Mouse (Mus musculus): ENCODE data around the gene Capn5.
"Not testable (repeated sequence)": the region's sequence is repeated elsewhere in the genome, so short reads cannot be mapped to it uniquely, and the experiment has no call there.

The Capn5 gene

DNA sequence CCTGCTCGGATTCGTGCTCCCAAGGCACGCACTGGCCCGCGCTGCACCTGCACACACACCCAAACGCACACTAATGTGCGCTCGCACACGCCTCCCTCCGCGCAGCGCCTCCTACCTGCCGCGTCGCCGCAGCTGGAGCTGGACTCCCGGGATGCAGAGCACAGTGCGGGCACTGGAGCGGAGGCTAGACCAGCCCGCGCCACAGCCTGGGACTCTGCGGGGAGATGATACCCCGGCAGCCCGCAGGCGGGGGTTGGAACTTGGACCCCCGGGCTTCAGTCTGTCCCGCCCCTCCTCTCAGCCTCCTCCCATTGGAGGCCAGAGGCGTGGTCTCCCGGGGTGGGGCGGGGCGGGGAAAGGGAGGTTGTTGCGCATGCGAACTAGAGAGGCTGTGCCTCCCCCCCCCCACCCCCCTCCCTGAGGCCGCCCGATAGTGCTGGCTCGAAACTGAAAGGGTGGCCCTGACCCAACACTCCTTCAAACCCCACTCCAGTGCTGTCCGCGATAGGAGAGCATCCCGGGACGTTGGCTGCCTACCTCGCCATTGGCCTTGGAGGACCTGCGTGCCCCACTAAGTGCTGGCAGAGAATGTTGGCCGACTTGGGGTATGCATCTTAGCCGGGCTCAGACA, at the start of gene Capn5:
TSS of gene Capn5 (minus strand) at position 346 of the 631 bp plus-strand sequence.
- in situ Hi-C loops (cut with MseI, MboI), result no loop called here

DNA sequence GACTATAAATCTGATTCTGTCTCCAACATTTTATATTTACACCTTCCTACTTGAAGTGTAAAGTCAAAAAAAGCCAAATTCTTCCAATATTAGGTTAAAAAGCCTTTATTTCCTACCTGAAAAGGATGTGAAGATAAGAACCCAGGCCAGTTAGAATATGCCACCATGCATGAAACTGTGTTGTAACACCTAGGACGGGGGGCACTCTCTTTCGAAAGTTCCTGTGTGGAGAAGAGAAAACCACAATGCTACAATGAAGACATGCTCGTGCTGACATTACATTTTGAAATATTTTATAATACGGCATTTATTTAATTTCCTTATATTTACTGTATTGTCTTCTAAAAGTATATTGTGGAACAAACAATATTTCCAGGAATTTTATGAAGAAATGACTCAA, 45.7 kb upstream of the Capn5 start:
- in situ Hi-C loops (cut with MseI, MboI), result no loop called here

DNA sequence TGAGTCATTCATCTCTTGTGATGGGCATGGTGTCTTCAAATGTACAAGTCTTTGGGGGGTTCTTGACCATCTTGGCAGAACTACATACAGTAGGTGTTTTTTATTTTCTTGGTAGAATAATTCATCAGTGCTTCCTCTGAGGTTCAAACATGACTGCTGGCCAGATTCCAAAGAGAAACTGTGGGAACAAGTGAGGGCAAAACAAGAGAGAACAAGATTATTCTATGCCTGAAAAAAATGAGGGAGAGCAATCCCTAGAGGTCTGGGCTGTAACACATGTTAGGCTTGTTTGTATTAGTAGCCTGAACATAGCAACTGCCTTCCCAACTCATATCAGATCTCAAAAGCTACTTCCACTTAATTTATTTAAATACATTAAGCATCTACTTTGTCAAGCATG, 38.6 kb upstream of the Capn5 start:
- in situ Hi-C loops (cut with MseI, MboI), result no loop called here

DNA sequence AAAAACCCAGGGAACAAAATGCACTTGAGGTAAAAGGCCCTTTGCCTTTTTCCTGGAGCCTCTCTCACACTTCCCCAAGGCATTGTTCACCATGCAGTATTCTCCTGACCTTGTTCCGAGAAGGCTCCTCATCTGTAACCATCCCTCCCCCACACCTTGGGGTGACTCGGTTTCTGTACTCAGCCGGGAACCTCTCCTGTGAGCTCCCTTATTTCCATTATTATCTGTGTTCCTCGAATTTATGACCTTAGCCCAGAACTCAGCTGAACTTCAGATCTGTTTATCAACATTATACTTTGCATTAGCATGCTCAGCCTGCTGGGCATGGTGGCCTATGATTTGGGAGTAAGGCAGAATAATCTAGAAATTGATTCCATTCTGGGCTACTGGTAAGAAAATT, 24.9 kb upstream of the Capn5 start:
- in situ Hi-C loops (cut with MseI, MboI), result no loop called here

DNA sequence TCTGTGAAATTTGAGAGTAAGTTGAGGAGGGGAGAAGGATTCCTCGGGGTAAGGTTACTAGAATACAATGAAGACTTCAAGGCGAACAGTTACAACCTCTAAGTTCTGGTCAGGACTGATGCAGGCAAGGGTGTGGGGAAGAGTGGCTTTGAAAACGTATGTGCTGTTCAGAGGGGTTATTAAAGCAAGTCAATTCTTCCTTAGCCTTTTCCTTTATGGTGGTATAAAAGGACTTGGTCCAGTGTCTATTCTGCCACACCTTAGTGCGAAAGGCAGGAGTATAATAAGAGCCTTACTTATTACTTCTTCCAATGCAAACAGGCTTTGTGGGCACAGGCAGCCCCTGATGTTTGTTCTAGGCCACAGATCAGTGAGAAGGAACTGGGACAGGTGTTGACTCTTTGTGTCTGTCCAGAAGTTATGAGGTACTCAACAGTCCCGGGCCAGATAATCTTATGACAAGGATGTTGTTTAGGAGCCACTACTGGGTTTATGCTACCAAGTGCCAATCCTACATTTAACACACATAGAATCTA, 23.5 kb upstream of the Capn5 start:
- in situ Hi-C loops (cut with MseI, MboI), result no loop called here

DNA sequence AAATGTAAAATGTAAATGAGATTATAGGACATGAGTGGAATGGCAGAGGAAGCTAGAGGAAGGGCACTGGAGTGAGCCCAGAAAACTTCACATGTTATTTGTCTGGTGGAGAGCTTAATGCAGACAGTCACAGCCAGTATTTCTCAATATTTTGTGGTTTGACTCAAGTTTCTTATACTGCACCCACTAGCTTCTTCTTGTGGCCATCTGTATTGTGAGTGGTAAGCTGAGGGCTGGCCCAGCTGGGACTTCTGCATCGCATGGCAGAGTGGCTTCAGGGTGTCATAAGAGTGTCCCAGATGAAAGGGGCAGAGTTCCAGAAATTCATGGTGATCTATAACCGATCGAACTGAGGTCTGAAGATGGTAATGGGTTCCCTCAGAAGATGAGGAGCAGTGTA, 22.3 kb upstream of the Capn5 start:
- in situ Hi-C loops (cut with MseI, MboI), result no loop called here

DNA sequence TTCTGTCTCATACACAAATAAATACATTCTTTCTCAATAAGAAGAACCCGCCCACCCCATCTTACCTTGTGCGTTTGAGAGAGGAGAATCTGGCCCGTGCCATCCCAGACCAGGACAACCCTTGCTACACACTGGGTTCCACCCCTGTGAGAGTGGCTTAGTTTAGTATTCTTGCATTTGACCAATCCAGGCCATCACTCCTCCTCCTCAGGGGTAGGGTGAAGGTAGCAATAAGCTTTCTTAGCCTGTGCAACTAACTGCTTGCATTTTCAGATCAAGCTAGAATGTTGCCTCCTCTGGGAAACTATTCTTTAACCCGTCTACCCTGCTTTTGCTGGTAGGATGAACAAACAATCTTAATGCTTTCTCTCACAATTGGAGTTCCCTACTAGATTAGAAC, 21.3 kb upstream of the Capn5 start, which contains the start of gene B3gnt6:
TSS of gene B3gnt6 (minus strand) at position 101 of the 400 bp plus-strand sequence.
- in situ Hi-C loops (cut with MseI, MboI), result no loop called here

DNA sequence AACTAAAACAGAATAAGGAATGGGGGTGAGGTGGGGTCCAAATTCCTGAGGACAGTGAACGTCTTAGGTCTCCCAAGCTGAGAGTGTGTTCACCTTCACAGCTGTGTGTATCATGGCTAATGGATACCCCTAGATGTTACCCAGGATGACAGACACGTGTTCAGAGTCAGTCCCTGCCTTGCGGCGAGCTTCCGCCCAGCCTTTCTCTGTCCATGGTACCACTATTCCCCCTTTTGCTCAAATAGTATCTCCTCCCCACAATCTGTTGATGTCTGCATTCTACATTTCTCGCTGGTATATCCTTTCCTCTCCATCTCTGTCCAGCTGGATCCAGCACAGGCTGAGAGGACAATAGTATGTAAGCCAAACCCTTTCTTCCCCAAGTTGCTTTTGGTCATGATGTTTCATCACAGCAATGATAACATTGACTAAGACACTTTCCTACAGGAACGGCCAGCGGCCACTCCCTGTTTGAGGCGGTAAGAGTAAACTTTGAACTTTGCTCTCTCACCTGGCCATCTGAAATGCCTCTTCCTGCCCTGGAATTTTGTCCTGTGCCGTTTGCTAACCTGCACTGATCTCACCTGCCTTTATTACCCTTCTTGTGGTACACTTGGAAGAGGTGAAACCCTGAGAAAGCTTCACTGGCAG, 17.2 kb upstream of the Capn5 start:
- in situ Hi-C loops (cut with MseI, MboI), result no loop called here

DNA sequence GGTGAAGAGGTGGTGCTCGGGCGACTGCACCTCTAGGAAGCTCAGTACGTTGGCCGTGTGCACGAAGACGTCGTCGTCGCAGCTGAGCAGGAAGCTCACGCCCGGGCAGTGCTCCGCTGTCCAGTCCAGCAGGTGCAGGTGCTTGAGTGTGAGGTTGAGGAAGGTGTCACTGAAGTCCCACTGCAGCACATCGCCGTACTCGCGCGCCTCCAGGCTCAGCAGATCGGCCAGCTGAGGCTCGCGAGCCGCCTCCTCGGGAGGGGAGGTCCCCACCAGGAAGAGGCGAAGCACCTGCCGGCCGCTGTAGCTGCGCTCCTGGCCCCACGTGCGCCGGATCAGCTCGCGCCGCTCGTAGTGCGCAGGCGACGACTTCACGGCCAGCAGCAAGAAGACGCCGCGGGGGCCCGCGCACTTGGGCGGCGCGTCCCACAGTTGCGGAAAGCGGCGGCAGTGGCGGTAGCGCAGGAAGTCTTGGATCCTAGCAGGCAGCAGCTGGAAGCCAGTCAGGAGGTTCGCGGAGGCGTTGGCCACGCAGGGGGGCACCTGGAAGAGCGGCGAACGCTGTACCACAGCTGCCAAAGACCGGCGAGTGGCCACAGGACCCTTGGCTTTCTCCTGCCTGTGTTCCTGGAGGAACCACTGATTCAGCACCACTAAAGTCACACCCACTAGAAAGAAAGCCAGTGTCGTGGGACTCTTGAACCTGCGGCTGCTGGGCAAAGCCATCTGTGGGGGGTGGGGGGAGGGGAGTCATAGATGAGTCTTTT, 16.1 kb upstream of the Capn5 start:
- in situ Hi-C loops (cut with MseI, MboI), result loop anchor here in 1 of 2 experiments (5.0 kb wide), 1 partner anchor 42 kb away; no protein-coding TSS in a partner anchor

DNA sequence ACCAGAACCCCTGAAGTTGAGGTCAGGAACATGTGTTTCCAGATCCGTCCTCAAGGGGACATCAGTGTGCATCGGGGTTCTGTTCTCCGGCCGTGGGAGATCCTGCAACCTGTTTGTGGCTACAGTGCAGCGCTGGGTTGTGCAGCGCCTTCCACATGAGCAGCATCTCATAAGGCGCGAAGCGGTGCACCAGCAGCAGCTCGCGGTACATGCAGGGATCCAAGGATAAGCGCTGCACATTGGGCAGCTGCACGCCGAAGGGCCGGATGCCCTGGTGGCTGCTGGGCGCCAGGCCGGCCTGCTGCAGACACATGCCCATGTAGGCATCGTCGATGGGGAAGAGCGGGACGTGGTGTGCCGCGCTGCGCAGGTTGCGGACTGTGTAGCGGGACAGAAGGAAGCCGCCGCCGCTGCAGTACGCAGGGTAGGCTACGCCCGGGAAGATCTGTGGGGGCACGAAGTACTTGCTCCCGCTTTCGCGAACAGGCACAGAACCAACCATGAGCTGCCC, 15.5 kb upstream of the Capn5 start:
- in situ Hi-C loops (cut with MseI, MboI), result loop anchor here in 1 of 2 experiments (5.0 kb wide), 1 partner anchor 41 kb away; no protein-coding TSS in a partner anchor

DNA sequence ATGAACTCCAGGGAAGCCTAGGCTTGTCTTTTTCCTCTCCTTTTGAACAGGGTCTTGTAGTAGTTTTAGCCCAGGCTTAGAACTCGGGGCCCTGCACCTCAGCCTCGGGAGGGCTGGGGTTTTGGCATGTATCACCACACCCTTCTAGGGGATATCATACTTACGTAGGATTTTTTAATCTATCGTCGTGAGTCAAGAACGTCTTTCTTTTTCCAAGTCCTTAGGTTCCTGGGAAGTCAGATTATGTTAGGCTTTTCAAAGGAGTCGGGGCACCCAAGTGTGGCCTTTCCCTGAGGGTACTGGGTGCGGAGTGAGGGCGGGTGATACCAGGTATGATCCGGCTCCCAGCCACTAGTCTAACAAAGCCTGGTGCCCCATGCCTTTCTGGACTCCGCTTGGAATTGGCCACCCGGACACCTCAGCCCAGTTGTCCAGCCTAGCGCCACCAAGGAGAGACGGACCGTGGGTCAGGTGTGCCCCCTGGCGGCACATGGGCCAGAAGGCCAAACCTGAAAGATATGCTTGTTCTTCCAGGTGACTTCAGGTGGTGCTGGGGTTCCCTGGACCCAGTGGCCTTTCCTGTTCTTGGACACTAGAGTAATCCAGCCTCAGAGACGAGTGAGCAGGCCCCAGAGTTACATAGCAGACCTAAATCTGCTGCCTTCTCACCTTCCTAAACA, 13.6 kb upstream of the Capn5 start:
- in situ Hi-C loops (cut with MseI, MboI), result loop anchor here in 1 of 2 experiments (5.0 kb wide), 1 partner anchor 39 kb away; no protein-coding TSS in a partner anchor

DNA sequence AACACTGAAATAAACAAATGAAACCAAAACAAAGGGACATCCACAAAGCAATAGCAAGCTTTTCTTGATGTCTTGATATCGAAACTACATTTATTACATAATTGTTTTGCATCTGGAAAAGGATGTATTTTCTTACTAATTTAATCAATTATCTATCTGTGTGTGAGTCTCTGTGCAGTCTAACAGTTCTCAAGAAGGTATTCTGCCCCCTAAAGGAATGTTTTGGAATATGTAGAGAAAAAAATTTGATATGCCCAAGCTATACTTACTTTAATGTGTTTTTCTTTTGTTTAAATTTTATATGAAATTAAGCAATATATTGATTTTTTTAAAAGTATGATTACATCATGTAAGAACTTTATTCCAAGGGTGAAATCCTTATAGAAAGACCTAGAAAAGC, 12.5 kb upstream of the Capn5 start:
- in situ Hi-C loops (cut with MseI, MboI), result loop anchor here in 1 of 2 experiments (5.0 kb wide), 1 partner anchor 38 kb away; no protein-coding TSS in a partner anchor

DNA sequence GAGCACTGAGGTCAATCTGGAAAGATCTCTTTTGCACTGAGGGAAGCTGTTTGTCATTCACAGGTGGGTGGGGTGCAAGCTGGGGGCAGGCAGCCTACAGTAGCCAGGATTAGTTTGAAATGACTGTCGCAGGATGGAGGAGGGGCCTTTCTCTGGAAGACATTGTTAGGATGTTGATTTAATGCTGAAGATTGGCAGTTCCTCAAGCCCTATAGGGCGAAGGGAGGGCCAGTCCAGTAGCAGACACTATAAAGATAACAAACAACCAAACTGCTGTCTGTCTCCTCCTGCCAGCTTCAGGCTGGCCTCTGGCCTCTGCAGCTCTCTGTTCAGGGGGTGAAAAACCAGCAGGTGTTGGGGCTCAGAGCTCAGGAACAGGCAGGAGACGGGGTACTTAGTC, 11.7 kb upstream of the Capn5 start:
- in situ Hi-C loops (cut with MseI, MboI), result loop anchor here in 1 of 2 experiments (5.0 kb wide), 1 partner anchor 37 kb away; no protein-coding TSS in a partner anchor

DNA sequence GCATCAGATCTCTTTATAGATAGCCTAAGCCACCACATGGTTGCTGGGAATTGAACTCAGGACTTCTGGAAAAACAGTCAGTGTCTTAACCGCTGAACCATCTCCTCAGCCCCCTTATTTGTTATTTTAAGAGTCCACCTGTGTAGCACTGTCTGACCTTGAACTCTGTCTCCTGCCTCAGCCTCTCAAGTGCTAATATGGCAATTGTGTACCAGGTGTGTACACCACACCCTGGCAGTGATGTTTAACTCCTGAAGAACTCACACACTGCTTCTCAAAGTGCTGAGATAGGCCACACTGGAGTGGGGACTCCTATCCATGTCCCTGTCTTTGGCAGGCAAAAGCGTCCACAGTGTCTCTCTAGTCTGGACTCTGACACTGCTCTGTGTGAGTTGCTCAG, 10.6 kb upstream of the Capn5 start:
- in situ Hi-C loops (cut with MseI, MboI), result no loop called here

DNA sequence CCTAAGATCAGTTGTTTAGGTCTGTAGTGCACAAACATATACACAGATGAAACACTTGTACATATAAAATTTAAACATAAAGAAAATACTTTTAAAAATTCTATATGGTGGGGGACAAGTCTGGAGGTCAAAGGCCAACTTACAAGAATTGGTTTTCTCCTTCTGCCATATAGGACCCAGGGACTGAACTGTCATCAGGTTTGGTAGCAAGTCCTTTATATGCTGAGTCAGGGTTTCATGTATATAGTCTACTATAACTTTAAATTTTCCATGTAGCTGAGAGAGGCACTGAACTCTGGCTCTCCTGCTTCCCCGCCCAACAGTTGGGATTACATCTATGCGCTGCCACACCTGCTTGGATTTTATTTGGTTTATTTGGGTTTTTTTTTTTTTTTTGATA, 10.2 kb upstream of the Capn5 start:
- in situ Hi-C loops (cut with MseI, MboI), result no loop called here

DNA sequence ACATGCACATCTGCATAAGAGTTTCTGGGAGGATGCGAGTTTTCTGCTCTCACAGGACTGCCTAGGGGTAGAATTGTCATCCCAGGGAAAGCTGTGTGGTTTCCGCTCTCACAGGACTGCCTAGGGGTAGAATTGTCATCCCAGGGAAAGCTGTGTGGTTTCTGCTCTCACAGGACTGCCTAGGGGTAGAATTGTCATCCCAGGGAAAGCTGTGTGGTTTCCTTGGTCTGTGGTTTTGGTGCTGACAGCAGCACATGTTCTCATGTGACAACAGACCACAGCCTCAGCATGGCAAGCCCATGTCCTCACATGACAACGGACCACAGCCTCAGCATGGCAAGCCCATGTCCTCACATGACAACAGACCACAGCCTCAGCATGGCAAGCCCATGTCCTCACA, 9.3 kb upstream of the Capn5 start:
- in situ Hi-C loops (cut with MseI, MboI), result not testable (repeated sequence)

DNA sequence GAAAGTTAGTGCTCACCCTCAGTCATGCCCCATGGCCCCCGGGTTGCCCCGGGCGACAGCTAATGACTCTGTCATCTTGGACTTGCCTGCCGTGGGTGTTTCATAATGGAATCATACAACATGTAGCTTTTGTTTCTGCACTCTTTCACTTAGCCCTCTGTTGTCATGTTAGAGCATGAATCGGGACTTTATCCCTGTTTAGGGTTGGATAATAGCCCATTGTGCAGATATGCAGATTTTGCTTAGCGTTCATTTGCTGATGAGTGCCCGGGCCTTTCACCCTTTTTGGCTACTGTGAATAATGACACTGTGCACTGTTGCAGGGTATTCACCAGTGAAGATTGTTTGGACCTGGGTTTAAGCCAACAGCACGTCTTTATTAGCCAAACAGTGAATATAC, 8.6 kb upstream of the Capn5 start:
- in situ Hi-C loops (cut with MseI, MboI), result no loop called here

DNA sequence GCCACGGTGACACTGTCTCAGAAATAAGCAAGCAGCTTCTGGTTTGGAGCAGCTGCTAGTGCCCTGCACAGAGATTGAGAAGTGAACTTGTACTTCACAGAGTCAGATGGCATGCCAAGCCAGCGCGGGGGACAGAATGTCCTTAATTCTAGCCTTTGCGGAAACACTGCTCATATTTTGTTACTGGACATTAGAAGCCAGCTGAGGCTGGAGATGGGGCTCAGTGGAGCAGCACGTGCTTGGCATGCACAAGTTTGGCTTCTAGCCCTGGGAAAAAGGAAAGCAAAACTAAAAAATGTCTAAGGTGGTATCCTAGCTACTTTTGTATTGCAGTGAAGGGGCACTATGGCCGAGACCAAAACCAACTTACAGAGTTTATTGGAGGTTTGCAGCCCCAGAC, 7.3 kb upstream of the Capn5 start:
- in situ Hi-C loops (cut with MseI, MboI), result no loop called here

DNA sequence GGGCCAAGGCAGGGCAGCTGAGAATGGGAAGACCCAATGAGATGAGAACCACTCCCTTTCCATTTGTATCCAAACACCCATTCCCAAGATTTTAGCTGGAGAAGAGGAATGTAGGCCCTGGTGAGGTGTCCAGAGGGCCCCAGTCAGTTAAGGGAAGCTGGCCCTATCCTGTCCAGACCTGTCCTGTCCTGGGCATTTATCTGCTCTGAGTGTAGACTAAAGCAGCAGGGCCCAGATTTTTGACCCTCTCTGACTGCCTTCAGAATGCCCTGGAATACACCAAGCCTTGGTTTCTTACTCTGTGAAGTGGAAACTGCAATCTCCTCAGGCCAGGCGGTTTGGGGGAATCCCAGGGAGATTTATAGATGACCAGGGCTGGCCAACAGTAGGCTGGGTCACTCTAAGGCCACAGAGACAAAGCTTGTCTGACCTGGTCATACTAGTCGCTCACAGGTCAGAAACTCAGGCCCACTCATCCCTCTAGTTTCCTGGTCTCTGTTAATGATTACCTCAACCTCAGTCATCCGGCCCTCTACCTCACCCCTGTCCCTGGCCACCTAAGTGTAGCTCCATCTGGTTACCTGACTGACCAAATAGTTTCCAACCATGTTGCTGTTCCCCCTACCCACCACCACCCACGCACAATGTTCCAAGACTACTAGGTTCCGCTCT, 622 bp upstream of the Capn5 start:
- in situ Hi-C loops (cut with MseI, MboI), result no loop called here

DNA sequence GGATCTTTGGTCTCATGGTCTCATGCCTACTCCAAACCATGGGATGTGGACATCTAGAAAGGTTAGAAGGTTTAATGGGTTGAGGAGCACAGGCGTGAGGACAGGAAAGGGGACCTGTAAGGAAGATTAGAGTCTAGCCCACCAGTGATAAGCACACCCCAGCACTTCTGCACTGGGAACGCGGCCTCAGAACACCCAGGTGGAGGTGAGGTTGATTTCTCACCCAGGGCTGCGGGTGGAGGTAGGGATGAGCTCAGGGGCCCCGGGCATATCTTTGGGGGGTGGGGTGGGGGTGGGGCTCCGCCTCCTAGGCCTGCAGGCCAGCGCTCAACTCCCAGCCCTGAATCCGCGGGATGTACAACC, 527 bp downstream of the Capn5 start:
- in situ Hi-C loops (cut with MseI, MboI), result no loop called here

DNA sequence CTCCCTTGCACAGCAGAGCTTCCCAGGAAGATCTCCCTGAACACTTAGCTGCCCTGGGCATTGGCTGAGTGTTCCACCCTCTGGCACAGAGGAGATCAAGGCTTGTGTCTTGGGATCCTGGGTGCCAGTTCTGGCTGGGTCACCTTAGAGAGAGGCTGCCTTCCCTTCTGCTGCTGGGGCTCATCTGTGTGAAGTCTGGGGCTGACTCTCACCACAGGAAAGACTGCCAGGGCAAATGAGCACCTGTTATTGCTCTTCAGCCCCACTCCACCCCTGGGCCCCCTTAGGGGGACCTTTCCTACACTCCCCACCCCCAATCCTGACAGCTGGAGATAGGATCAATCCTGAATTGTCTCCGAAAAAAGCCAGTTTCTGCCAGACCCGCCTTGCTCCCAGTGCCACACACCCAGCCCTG, 996 bp downstream of the Capn5 start:
- in situ Hi-C loops (cut with MseI, MboI), result no loop called here

Measured in mouse trophoblast stem cell (cell line).